Mouse (Mus musculus): ENCODE results near the gene Sprr4.

DNA sequence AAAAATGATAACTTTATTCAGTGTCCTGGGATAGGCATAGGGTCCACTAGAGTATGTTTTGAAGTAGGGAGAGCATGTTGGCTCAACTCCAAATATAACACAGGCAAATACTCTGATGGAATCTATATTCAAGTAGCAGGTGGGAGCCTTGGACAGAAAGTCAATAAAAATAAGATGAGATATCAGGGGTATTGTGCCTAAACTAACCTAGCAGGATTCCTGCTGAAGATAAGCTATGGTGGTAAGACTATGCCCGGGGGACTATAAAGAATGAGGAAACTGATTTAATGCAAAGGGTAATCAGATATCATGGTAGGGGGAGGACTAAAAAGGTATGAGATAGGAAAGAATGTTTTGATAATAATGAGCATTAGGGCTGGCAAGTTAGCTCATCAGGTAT lies 7.9 kb upstream of the Sprr4 start:
- no peak for TF ChIP-seq CTCF (IDR thresholded peaks at IDR 0.05)
- no peak for TF ChIP-seq EP300 (IDR thresholded peaks at IDR 0.05)

All from lung, postnatal 0 days (tissue).